Mouse (Mus musculus) spleen, adult 18-20 months (tissue): Measurements from ENCODE around the gene Shisa9.

Experiments
- DNase-seq, 2 experiments: peaks; one replicate each; pipeline ENCODE4 v3.0.0; 2022; ENCODE audit warnings: mixed read lengths in 2 of 2

Gene Shisa9

DNA sequence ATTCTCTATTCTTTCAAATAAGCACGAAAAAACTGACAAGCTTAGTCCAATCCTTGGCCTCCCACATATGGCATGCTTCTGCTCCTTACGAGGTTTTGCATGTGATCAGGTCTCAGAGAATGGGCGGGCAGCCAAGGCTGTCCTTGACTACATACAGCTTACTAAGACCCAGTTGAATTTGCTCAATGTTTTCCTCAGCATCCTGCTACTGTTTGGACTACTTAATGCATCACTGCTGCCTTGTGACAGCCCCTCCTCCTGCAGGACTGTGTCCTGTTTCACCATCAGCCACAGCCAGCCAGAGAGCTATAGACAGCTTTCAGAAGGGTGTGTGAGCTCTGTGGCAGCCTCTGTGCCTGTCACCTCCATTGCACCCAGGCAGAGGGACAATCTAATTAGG is 92.4 kb downstream of the Shisa9 start:
- DNase-seq, result no peak

DNA sequence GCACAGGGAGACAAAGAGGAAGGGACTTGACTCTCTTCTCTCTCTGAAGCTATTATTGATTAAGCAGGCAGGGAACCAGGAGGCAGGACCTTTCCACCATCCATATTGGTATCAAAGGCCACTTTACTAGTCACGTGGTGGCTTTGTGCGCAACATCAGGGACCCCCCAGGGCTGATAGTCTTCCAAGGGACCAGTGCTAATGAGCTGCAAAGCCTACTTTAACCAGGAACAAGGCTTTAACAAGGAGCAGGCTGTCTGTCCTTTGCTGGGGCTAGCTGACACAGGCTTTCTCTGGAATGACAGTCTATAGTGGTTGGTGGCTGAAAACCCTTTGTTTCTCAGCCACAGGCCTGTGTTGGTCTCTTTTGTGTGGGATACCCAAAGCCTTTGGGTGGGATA is 92.8 kb downstream of the Shisa9 start:
- DNase-seq, result no peak

DNA sequence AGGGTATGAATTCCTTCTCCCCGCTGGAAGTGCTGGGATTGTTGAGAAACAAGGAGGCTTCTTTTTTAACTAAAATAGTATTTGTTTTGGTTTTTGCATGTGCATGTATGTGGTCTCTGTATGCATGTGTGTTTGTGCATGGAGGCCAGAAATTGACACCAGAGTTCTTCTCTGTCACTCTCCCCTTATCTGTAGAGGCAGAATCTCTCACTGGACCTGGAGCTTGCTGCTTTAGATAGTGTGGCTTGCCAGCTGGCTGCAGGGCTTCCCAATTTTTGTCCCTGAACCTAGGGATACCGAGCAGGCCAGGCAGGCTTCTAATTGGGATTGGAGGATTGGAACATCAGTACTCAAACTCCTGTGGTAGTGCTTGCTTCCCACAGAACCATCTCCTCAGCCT is 99.2 kb downstream of the Shisa9 start:
- DNase-seq, result no peak

DNA sequence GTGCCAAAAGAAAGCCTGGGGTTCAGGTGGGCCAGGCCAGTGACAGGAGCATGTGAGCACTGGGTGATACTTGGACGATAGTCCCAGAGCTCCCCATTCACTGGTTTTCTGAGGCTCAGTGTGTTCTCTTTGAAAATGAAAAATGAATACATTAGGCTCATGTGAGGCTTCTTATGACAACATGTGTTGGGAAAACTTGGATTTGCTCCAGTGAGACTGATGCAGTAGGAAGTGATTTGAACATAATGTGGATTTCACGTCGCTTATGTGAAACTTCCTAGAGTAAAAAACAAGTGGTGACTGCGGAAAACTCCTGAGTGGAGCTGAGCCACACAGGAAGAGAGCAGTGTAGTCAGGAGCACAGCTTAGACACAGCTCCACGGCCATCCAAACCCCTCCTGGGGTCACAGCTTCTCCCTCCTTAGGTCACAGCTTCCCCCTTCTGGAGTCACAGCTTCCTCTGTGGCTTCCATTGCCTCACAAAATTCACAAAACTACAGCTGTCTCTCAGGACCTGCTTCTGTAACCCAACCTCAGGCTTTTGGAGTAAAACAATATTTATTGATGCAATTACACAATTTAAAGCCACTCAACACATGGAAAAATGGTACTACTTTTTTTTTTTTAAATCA is 106.8 kb downstream of the Shisa9 start:
- DNase-seq, result no peak

DNA sequence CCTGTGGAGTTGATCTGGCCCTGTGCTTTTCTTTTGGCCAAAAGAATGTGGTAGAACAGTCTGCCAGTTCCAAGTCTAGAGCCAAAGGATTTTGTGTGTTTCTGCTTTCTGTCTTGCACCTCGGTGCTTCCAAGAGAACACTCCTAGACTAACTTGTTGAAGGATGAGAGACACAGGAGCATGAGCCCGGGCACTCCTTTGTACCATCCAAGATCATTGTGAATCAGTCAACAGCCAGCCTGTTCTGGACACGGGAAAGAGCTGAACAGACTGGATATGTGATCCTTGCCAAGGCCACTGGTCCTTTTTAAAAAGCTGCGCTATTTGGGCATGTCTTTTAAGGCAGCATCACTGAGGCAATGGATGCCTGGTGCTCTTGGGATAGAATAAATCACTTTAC is 109.3 kb downstream of the Shisa9 start:
- DNase-seq, result no peak

DNA sequence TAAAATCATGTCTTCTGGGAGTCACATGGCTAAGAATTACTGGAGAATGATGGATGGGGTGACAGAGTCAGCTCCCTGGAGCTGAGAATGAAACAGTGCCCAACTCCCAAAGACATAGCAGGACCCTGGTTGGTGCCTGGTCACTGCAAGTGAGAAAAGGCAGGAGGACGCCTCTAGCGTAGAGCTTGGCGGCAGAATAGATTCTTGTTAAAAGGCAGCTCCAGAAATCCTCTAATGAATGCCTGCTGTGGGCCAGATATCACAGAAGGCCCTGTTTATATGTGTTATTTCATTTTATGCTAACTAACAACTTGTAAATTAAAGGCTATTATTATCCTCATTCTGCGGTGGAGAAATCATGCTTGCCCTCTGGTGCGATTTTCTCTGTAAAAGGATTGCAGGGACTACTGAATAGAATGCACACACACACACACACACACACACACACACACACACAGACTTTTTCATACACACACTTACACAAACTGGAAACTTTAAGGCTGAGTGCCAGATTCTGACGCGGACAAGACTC is 110.9 kb downstream of the Shisa9 start:
- no peak for DNase-seq

DNA sequence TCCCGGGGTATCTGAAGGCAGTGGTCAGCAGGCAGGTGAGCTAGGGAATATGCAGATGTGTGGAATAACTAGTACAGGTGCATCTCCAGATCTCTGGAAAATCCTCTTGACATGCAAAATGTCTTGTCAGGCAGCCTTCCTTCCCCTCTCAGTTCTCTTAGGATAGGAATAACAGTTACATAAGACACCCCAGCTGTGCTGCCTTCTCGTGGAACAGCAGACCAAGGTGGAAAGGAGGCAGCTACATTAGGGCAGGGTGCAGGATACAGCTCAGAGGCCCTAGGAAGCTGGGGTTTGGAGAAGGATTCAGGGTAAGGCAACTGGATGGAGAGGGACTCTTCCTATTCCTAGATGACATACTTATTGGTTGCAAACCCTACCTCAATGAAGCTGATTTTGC is 111.5 kb downstream of the Shisa9 start:
- DNase-seq, result no peak

DNA sequence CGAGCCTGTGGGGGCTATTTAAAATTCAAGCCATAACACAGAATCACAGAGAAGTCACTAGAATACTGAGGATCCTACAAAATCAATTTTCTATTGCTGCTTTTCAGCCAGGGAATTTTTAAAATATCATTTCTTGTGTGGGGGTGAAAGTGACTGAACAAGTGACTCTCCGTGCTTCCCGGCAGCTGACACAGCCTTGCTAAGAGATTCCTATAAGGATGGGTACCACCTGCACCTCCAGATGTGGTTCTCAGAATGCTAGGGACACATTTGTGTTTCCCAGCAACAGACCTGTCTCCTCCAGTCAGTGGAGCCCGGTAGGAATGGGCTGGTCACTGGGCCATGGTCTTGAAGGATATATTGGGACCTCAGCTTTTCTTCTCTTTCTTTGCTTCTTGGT is 124.5 kb downstream of the Shisa9 start:
- DNase-seq, result no peak

DNA sequence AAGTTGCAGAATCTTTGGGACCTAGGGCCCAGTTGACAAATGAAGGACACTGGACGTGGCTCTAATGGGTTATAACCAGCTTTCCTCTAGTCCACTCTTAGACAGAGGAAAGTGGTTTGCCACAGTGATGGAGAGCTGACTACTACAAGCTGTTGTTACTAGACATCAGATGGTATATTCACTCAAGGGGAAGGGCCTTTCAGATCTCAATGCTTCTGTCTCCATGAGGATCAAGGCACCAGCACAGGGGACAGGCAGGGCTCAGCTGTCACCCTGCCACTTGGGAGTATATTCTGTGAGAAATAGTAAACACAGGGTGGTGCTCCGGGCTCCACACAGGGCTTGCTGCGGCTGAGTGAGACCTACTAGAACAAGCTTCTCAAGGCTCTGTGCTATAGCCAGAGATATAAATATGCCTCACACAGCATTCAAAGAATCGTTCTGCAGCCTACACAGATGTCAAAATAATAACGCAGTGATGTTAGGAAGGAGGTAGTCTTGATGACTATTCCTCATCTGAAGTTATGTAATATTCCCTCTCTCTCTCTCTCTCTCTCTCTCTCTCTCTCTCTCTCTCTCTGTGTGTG is 127.0 kb downstream of the Shisa9 start:
- no peak for DNase-seq

DNA sequence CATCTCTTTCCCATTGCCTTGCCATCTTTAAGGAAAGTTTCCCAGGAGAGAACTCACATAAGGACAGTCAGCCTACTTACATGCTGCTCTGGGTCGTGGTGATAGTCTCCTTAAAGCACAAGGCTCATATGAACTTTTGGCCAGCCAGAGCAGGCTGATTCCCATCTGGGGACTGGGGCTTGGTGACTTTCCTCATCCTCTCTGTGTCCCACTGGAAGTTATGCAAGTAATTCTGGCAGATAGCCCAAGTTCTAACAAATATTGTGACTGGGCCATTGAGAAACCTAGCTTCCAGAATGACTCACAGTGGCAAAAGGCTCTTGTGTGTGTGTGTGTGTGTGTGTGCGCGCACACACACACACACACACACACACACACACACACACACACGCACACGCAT is 130.5 kb downstream of the Shisa9 start:
- no peak for DNase-seq

DNA sequence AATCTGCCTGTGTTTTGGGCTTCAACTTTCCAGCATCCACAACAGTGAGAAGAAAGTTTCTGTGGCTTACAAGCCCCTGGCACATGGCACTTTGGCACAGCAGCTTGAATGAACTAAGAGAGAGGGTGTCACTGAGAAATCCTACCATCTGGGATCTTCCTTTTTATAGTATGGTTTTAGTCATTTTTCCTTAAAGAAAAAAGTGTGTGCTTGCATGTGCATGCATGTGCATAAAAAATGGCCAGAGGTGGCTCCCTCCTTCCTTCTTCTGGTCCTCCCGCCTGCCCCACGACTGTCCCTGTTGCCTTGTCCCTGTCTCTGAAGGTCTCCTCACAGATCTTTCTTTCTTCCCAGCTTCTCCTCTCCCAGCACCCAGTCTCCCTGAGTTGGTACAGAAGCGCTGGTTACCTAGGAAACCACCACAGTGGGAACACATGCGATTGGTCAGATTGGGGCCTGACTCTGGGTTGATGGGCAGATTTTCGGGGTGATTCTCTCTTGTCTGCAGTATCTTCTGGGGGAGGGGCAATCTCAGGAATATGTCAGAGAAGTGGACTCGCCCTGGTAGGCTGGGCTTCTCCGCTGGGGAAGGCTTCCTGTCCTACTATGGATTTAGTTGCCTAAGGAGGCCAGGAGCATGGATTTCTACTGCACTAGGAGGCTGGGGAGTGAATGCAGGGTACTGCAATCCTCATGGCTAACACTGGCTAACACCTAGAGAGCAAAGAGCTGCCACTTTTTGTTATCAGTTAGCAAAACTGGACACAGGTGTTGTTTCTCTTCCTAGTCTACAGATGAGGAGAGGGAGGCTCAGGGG is 131.3 kb downstream of the Shisa9 start:
- no peak for DNase-seq

DNA sequence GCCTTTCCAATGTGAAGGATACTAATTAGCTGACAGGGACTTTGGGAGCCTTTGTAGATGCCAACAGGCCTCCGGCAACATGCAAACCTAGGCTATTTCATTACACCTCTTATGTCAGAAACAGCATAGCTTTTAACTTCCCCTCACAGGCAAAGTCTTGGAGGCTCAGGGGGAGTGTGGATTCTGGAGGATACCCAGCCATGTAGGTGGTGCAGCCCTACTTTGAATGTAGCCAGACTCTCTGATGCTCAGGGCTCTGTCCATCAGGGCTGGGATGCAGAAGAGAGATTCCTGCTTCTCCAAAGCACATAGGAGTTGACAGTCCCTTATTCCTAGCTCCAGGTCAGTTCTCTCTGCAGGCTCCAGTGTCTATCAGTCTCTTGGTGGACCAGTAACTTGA is 133.0 kb downstream of the Shisa9 start:
- no peak for DNase-seq

DNA sequence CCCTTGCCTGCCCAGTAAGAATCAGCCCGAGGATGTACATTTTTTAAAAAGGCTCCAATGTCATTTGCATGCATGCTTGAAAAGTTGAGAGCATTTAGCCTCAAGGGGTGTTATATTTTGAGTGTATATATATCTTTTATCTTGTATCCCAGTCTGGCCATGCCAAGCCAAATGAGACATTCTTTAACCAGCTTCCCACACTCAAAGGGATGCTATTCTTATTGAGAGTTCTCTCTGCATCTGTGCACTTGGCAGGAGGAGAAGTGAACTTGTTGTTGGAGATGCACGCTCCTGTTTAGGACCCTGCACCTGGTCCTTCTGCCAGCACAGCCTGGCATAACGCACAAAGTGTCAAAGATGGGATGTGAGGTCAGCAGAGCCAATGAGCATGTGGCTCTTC is 135.6 kb downstream of the Shisa9 start:
- DNase-seq, result no peak

DNA sequence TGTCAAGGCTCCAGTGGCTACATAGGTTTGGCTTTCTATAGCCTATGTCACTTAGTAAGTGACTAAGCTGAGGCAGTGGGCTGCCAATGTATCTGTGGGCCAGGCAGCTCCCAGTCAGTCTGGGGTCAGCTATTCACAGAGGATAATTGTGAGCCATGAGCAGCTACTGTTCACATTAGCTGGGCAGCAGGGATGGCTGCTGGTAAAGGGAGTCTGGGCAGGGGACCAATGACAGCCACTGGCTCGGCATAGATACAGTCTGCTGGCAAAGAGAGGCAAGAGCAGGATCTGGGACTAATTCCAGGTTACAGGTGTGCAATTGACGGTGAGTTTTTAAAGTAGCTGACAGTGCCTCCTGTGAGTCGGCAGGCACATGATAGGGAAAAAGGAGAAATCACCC is 145.9 kb downstream of the Shisa9 start:
- no peak for DNase-seq

DNA sequence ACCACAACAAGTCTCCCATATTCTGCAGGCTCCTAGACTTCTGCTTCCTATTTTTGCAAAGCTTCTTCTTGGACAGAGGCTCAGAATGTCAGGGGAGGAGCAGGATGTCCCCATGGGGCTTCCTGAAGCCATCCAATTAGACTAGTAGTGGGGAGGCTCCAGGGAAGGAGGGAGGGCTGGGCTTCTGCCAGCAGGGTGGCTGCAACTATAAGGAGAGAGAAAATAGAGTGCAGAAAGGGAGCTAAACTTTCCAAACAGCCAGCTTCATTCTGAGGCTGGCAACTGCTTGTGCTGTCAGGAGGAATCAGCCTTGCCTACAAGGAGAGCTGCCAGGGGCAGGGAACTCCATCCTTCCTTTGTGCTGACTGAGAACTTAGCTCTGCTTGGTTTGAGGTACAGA is 162.8 kb downstream of the Shisa9 start:
- no peak for DNase-seq

DNA sequence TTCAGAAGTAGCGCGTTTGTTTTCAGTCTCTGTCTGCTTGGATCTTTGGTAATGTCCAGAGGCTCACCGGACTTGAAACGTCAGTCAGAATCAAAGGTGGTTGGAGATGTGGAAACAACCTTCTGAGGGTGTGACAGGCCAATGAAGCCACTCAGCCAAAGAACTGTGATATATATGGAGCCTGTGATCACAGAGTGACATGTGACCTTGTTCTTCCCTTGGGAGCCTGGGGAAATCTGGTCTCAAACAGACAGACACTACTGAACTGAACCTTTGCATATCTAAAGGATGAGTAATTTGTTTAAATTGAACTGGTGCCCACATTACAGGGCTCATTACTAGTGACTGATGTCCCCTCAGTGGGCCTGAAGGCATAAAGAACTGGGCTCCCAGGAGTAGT is 168.1 kb downstream of the Shisa9 start:
- DNase-seq, result no peak

DNA sequence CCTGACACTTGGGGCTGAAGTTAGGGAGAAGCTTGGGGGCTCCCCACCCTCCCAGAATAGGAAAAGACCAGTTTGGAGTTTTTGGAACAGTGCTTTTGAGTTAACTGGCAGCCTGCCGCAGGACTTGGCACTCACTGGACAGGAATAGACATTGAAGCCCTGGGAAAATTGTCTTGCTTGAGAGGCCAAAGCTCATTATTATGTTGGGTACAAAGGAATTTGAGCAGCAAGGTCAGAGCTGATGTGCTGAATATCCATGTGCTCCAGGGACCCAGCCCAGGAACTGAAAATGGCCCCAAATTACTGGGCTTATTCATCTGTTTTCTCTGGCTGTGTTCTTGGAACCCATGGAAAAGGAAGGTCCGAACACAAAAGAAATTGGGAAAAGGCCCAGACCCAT is 170.6 kb downstream of the Shisa9 start:
- no peak for DNase-seq

DNA sequence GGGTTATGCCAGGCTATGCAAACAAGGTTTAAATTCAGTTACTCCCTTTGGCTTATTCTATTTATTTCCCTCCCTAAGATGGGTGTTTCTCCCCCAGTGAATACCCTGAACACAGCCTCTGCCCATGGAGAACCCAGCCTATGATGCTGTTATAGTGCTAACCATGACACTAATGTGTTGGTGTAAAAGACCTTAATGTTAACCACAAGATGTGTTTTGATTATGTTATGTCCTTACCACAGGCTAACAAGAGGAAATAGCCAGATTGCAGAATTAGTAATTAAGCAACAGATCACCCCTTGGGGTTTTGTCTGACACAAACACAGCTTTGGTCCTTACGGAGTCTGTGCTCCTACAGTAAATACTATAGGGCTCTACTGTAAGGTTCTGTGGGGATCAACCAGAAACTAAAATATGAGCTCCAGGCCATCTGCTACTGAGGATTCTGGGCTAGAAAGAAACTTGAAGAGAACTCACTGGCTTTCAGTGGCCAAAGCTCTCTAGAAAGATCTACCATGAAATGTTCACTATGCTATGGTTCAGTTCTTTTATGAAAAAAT is 189.6 kb downstream of the Shisa9 start:
- no peak for DNase-seq

DNA sequence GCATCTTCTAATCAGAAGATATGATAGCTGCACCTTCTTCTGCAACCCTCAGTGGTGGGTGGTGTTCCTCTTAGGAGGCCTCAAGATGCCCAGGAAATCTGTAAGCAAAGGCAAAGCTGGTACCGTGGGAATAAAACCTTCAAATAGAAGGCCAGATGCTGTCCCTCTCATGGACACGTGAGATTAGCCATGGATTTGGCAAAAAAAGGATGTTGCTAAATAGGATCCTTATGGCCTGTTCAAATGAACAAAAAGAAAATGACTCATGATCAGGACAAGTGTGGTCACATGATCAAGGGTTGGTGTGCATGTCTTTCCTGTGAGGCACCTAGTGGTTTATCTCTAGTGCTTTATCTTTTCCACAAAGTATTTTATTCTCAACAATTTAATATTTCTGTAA is 194.1 kb downstream of the Shisa9 start:
- no peak for DNase-seq

DNA sequence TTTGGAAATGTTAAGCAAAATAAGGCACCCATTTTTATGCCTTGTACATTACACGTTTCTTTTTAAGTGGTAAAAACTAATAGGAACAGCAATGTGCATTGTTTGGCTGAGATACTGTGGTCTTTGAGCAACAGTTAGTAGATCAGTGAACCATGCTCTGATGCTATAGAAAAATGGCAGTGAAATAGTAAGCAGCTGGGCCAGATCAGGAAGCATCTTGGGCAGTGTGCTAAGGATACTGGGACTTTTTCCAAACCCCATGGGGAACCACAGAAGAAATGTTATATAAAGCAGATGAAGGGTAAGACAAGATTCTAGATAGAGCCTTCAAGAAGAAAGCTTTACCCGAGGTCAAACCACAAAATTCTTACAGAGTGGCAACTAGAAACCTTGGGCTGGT is 205.8 kb downstream of the Shisa9 start:
- DNase-seq, result no peak

DNA sequence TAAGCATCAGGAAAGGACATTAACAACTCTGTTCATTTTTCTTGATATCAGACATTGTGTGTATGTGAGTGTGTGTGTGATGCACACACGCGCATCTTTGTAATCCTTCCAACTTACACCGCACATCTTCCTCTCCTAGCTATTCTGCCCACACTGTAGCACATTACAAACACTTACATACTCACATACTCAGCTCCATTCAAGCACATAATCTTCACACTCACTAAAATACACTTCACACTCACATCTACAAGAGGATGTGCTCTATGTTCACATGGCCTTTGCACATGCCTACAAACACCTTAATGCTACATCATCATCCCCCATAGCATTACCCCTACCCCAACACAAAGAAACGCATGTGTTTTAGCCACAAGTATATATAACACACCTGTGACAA is 212.9 kb downstream of the Shisa9 start:
- DNase-seq, result no peak

DNA sequence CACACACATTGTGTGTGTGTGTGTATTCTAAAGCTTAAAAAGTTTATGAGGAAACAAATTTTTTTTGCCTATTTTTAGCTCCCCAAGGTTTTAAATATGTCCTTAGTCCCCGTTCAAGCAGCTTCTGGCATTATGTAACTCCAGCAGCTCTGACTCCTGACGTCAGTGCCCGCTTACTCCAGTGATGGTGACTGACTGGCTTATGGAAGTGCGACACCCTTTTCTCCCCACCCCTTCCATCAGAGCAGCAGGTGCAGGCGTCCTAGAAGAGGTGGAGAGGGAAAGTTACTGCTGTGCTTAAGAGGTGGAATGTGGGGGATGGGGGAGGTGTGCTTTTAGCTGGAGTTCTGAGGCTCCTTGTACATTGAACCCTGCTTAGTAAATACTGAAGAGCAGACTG is 213.7 kb downstream of the Shisa9 start:
- no peak for DNase-seq

DNA sequence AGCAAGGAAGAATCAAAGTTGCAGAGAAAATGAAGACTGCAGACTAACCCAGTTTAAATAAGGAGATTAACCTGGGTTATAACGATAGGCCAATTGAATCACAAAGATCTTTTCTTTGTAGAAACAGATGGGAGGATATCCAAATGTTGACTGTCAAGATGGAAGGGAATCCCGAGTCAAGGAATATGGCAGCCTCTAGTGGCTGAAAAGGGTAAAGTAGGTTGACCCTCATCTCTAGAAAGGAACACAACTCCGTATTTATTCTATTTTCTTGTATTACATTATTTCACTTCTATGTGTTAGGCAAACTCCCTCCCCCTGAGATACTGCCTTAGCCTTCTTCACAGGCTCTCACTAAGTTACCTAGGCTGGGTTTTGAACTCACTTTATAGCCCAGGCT is 217.3 kb downstream of the Shisa9 start:
- no peak for DNase-seq

DNA sequence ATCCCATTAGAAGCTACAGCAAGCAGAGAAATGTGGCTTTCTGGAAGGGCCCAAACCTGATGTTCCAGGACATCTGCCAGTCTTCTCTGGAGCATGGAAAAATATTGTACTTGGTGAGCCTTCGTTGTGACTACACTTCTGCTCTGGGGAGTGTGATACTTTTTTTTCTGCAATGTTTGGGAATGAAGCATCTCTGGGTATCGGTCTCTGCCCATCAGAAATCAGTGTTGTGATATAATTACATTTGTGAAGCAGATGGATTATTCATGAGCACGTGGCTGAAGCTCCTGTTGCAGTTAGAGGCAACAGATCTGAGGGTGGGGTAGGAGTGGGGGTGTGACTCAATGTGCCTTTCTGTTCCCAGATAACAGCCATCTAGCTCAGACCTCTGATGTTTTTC is 218.2 kb downstream of the Shisa9 start:
- DNase-seq, result no peak
